Mouse (Mus musculus): ENCODE results near the gene Brwd3. TPM values are rescaled to one million over a fixed set of nuclear protein-coding genes. Genes with fewer than 3 reads are reported as not detected.

Gene Brwd3
- polyA plus RNA-seq (2012; rRNA removed) (3.8 and 3.9 TPM in 2 replicates), polyA plus RNA-seq (2014; fragmentation: Nextera tagmentation; extraction: Ambion mirVana) (3.3 and 5.3 TPM in 2 replicates)

DNA sequence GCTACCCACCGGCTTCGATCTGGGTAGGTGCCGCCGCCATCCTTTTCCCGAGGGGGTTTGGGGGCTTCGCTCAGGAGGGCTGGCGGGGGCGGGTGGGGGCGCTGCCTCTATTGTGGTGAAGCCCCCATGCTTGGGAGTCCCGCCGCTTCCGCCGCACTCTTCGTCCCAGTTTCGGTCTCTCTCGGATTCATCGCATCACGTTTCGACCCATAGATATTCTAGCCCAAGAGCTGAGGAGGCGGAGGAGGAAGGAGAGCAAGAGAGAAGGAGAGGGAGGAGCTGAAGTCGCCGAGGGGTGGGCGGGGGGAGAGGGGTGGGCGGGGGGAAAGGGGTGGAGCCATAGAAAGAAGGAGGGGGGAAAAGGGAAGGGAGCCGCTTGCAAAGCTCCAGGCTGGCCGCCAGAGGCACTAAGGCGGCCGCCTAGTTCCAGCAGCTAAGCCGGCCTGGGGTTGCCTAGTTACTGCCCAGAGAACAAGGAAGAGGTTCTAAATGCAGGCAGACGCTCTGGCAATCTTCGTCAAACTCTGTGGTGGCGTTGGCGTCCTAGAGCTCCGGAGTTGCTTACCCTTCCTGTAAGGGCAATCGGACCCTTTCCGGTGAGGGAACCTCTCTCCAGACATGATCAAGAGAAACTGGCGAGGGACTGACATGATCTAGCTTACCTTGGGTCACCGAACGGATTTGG is at the start of gene Brwd3:
Gene Brwd3 (minus strand): TSS at position 283 of the 685 bp plus-strand sequence.
- Histone ChIP-seq H3K9ac (ENCODE audit: low read depth, low read length, severe bottlenecking) (peak within 1 kb of the TSS; percentile 60), H3K9me3 (ENCODE audit: control insufficient read depth, low read length) (no peaks in the 10 kb centered on the region), H3K27me3 (ENCODE audit: control insufficient read depth, insufficient read depth, low read length) (no peaks in the 10 kb centered on the region), H3K4me3 (replicated peaks; ENCODE audit: low read length) (peak within 1 kb of the TSS; percentile 52), H3K4me1 (ENCODE audit: control insufficient read depth, insufficient read depth, low read length) (no peaks in the 10 kb centered on the region), H3K36me3 (ENCODE audit: control insufficient read depth, insufficient read depth, low read length) (no peaks in the 10 kb centered on the region), H3K27ac (replicated peaks; ENCODE audit: low read depth, low read length) (peak within 1 kb of the TSS; percentile 81), H3K4me2 (replicated peaks; ENCODE audit: low read depth, low read length, severe bottlenecking) (peak within 1 kb of the TSS; percentile 49)
- DNase-seq (ENCODE audit: low spot score) (peak; percentile 89), ATAC-seq (ENCODE audit: low FRiP score, low read depth) (peak; percentile 93)
- WGBS = 19% methylated on average over 37 of the region's 39 CpGs
- 0 out of 2 replicates have a peak, but pooled peaks have one; percentile 28 for TF ChIP-seq POLR2A (IDR thresholded peaks at IDR 0.05; ENCODE audit: borderline replicate concordance, extremely low read depth, insufficient read depth, insufficient read length)

DNA sequence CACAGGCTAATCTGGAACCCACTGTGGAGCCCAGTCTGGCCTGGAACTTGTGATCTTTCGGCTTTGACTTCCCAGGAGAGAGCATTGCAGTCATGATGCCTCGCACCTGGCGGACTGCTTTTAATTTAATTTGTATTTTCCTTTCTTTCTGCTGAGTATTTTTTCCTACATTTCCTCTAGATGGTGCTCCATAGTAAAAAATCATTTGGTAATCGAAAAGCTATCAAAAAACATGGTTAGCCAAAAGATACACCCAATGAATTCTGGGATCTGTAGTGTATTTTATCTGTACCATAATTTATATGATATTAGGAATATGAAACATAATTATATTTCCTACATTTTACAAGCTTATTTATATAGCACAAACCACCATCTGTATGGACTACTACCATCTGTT is 28.5 kb upstream of the Brwd3 start:
- ATAC-seq (ENCODE audit: low FRiP score, low read depth) = no peak
- no peak for TF ChIP-seq POLR2A (IDR thresholded peaks at IDR 0.05; ENCODE audit: borderline replicate concordance, extremely low read depth, insufficient read depth, insufficient read length)
- no peaks in the 10 kb centered on the region for H3K27me3 ChIP-seq (ENCODE audit: control insufficient read depth, insufficient read depth, low read length)
- H3K4me1 ChIP-seq (ENCODE audit: control insufficient read depth, insufficient read depth, low read length) = no peaks in the 10 kb centered on the region
- no peaks in the 10 kb centered on the region for H3K36me3 ChIP-seq (ENCODE audit: control insufficient read depth, insufficient read depth, low read length)
- no peak overlapping the region for H3K4me2 ChIP-seq (replicated peaks; ENCODE audit: low read depth, low read length, severe bottlenecking)
- H3K4me3 ChIP-seq (replicated peaks; ENCODE audit: low read length) = no peak overlapping the region
- no peak overlapping the region for H3K9ac ChIP-seq (ENCODE audit: low read depth, low read length, severe bottlenecking)
- WGBS = 68% methylated on average over 4 of the region's 4 CpGs
- DNase-seq (ENCODE audit: low spot score) = peak; percentile 3
- H3K27ac ChIP-seq (replicated peaks; ENCODE audit: low read depth, low read length) = no peak overlapping the region
- no peaks in the 10 kb centered on the region for H3K9me3 ChIP-seq (ENCODE audit: control insufficient read depth, low read length)

DNA sequence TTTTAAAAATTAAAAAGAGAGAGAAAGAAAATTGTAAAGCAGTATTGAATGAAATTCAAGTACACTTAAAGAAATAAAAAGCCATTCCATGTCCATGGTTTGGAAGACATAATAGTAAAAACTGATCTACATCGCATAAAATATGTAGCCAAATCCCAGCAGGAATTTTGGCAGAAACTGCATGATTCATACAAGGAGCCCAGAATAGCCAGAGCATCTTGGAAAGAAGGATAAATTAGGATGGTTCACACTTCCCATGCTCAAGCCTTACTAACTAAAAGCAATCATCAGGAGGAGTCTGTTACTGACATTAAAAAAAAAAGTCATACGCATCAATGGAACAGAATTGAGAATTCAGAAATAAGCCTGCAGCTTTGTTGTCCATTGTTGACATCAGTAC is 8.5 kb upstream of the Brwd3 start:
- Histone ChIP-seq H3K36me3 (ENCODE audit: control insufficient read depth, insufficient read depth, low read length) (no peaks in the 10 kb centered on the region), H3K9me3 (ENCODE audit: control insufficient read depth, low read length) (no peaks in the 10 kb centered on the region), H3K9ac (ENCODE audit: low read depth, low read length, severe bottlenecking) (no peak overlapping the region), H3K27ac (replicated peaks; ENCODE audit: low read depth, low read length) (no peak overlapping the region), H3K4me1 (ENCODE audit: control insufficient read depth, insufficient read depth, low read length) (no peaks in the 10 kb centered on the region), H3K4me2 (replicated peaks; ENCODE audit: low read depth, low read length, severe bottlenecking) (no peak overlapping the region), H3K27me3 (ENCODE audit: control insufficient read depth, insufficient read depth, low read length) (no peaks in the 10 kb centered on the region), H3K4me3 (replicated peaks; ENCODE audit: low read length) (no peak overlapping the region)
- 94% methylated on average over 2 of the region's 2 CpGs for WGBS
- no peak for DNase-seq (ENCODE audit: low spot score)
- no peak for ATAC-seq (ENCODE audit: low FRiP score, low read depth)
- TF ChIP-seq POLR2A (IDR thresholded peaks at IDR 0.05; ENCODE audit: borderline replicate concordance, extremely low read depth, insufficient read depth, insufficient read length) = no peak

DNA sequence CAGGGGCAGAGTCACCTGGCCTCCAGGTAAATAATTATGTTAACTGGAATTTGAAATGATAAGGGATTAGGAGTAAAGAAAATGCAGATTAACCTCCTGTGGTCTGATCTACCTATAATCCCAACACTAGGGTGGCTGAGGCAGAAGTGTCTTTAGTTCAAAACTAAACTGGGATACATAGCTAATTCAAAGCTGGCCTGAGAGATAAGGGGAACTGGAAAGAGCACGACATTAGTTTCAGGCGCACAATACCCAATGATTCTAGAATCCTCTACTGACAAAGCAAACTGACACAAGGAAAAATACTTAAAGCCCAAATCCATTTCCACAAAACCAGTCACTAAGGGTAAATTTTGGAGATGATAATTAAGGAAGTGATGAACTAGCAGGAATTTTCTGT is 2.2 kb upstream of the Brwd3 start:
- H3K4me3 ChIP-seq (replicated peaks; ENCODE audit: low read length) = no peak overlapping the region
- no peaks in the 10 kb centered on the region for H3K27me3 ChIP-seq (ENCODE audit: control insufficient read depth, insufficient read depth, low read length)
- DNase-seq (ENCODE audit: low spot score) (no peak), ATAC-seq (ENCODE audit: low FRiP score, low read depth) (no peak)
- no peak for TF ChIP-seq POLR2A (IDR thresholded peaks at IDR 0.05; ENCODE audit: borderline replicate concordance, extremely low read depth, insufficient read depth, insufficient read length)
- no peak overlapping the region for H3K27ac ChIP-seq (replicated peaks; ENCODE audit: low read depth, low read length)
- H3K36me3 ChIP-seq (ENCODE audit: control insufficient read depth, insufficient read depth, low read length) = no peaks in the 10 kb centered on the region
- no peak overlapping the region for H3K9ac ChIP-seq (ENCODE audit: low read depth, low read length, severe bottlenecking)
- 83% methylated on average over 2 of the region's 2 CpGs for WGBS
- H3K4me1 ChIP-seq (ENCODE audit: control insufficient read depth, insufficient read depth, low read length) = no peaks in the 10 kb centered on the region
- no peaks in the 10 kb centered on the region for H3K9me3 ChIP-seq (ENCODE audit: control insufficient read depth, low read length)
- no peak overlapping the region for H3K4me2 ChIP-seq (replicated peaks; ENCODE audit: low read depth, low read length, severe bottlenecking)

DNA sequence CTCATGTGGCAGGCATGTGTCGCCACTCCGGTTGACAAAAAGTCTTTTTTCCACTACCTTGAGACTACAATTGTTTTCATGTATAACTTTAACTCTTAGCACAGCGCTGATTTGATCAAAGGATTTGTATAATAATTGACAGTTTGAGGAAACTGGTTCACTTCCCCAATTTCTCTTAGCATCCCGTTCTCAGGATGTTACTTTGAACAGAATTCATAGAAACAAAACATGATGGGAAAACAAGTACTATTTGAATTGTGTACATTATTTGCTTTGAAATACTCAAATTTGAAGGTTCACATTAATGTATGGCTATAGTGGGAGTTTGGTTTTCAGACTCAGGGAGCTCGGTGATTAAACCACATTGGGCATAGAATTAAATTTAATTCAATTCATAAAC is 1.1 kb upstream of the Brwd3 start:
- ATAC-seq (ENCODE audit: low FRiP score, low read depth) (no peak), DNase-seq (ENCODE audit: low spot score) (no peak)
- Histone ChIP-seq H3K9me3 (ENCODE audit: control insufficient read depth, low read length) (no peaks in the 10 kb centered on the region), H3K4me1 (ENCODE audit: control insufficient read depth, insufficient read depth, low read length) (no peaks in the 10 kb centered on the region), H3K27ac (replicated peaks; ENCODE audit: low read depth, low read length) (no peak overlapping the region), H3K27me3 (ENCODE audit: control insufficient read depth, insufficient read depth, low read length) (no peaks in the 10 kb centered on the region), H3K9ac (ENCODE audit: low read depth, low read length, severe bottlenecking) (no peak overlapping the region), H3K4me2 (replicated peaks; ENCODE audit: low read depth, low read length, severe bottlenecking) (peak overlapping the region; percentile 42), H3K36me3 (ENCODE audit: control insufficient read depth, insufficient read depth, low read length) (no peaks in the 10 kb centered on the region), H3K4me3 (replicated peaks; ENCODE audit: low read length) (peak overlapping the region; percentile 52)
- 73% methylated on average over 5 of the region's 5 CpGs for WGBS
- no peak for TF ChIP-seq POLR2A (IDR thresholded peaks at IDR 0.05; ENCODE audit: borderline replicate concordance, extremely low read depth, insufficient read depth, insufficient read length)
